Mouse (Mus musculus): Measurements from ENCODE around the gene Actb. TPM values are rescaled to one million over a fixed set of nuclear protein-coding genes. Genes with fewer than 3 reads are reported as not detected.

The Actb gene
- polyA plus RNA-seq, 2 experiments from 2014 or later = 21,144 to 46,167 TPM

- ATAC-seq = no peak
Observed at GRCm38 (mm10) chr5:142876896-142877295, 29.7 kb downstream of the Actb start.

GRCm38 (mm10) chr5:142875513-142875905, 31.0 kb downstream of the Actb start:
- no peak for ATAC-seq

- ATAC-seq = no peak
Observed at GRCm38 (mm10) chr5:142874791-142875512, 31.6 kb downstream of the Actb start.

- no peak for ATAC-seq
Observed at GRCm38 (mm10) chr5:142873718-142874117, 32.8 kb downstream of the Actb start.

- ATAC-seq = no peak
Observed at GRCm38 (mm10) chr5:142871765-142872164, 34.8 kb downstream of the Actb start.

- ATAC-seq = no peak
Observed at GRCm38 (mm10) chr5:142869463-142869862, 37.1 kb downstream of the Actb start.

- no peak for ATAC-seq
Observed at GRCm38 (mm10) chr5:142857763-142858229, 48.8 kb downstream of the Actb start.

GRCm38 (mm10) chr5:142856408-142856807, 50.1 kb downstream of the Actb start:
- no peak for ATAC-seq

- ATAC-seq = no peak
Observed at GRCm38 (mm10) chr5:142854877-142855276, 51.7 kb downstream of the Actb start.

GRCm38 (mm10) chr5:142853585-142853984, 53.0 kb downstream of the Actb start:
- no peak for ATAC-seq

Other genes with a start within 250 kb of the Actb start
- gene Slc29a4, start 214.2 kb downstream of the Actb start, polyA plus RNA-seq (2017; shearing (Covaris generic)) = under 1 TPM in 1 of 2 experiments, not detected in 1; 0.11 TPM
- gene Tnrc18, start 89.1 kb downstream of the Actb start, polyA plus RNA-seq (2017; shearing (Covaris generic)) = 1 to 10 TPM; 2.8 to 3.7 TPM
- gene Fbxl18, start 11.3 kb downstream of the Actb start, polyA plus RNA-seq (2017; shearing (Covaris generic)) = 1 to 10 TPM; 3.9 to 8.6 TPM
- gene Fscn1, start 53.6 kb upstream of the Actb start, polyA plus RNA-seq (2017; shearing (Covaris generic)) = under 1 TPM; 0.36 to 0.58 TPM
- gene Rnf216, start 206.2 kb upstream of the Actb start, polyA plus RNA-seq (2017; shearing (Covaris generic)) = 10 to 100 TPM; 38.2 to 39.8 TPM
- gene Olfr718-ps1, start 240.8 kb upstream of the Actb start, polyA plus RNA-seq (2017; shearing (Covaris generic)) = under 1 TPM in 1 of 2 experiments, not detected in 1; 0.11 TPM